Mouse (Mus musculus) megakaryocyte, embryonic 14.5 days (primary cell): ENCODE data around the gene Srgap2.

Source experiments
- FLI1 ChIP-seq: IDR thresholded peaks from 2 replicates; pipeline ENCODE4 v1.6.1; 2012; ENCODE audit warnings: low read length, inconsistent platforms, mixed read lengths
- GATA1 ChIP-seq: IDR thresholded peaks from 3 replicates; pipeline ENCODE4 v1.6.1; 2012; ENCODE audit warnings: mixed read lengths, low read length, inconsistent platforms, borderline replicate concordance

- TF ChIP-seq GATA1 (no peak), FLI1 (no peak)
These were observed 182.5 kb downstream of the Srgap2 start for GRCm38 (mm10) chr1:131344691-131345090.
